9 mouse cellular contexts compared by ENCODE assay signal in the genomic region with DNA sequence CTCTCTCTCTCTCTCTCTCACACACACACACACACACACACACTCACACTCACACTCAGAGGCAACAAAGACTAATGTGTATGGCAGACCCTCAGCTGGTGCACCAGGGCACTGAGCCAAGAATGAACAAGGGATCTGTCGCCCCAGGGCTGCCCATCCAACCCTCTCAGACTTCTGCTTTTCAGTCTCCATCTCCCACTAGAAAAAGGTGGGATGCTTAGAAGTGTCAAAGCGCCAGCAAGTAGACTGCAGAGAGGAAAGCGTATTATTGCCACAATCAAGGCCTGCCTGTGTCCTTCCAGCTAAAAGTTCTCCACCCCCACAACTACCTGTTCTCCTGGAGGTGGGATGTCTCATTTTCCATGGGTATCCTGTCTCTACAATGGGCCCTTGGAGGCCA. TPM values are rescaled to one million over a fixed set of nuclear protein-coding genes. Genes with fewer than 3 reads are reported as not detected.
DNase-seq lines count a peak whose midpoint lies in the region; ATAC-seq and TF ChIP-seq lines count a peak whose summit lies in the region.
"Had no signal": no experiment of that assay in that cellular context is flagged by ENCODE, and none has a peak within 500 bp of the region (broad histone marks: within the 10 kb centered on the region; RNA-seq: fewer than 3 reads in every experiment).

No protein-coding gene starts in this region.

- no peaks in the 10 kb centered on the region for H3K9me3 ChIP-seq in limb, embryonic 12.5 days
- no peaks in the 10 kb centered on the region for H3K9me3 ChIP-seq in limb, embryonic 10.5 days (replicated peaks)
- no peaks in the 10 kb centered on the region for H3K9me3 ChIP-seq in midbrain, embryonic 16.5 days (replicated peaks; ENCODE audit: control insufficient read depth, low read length, poor library complexity, severe bottlenecking)

- ATAC-seq in limb, embryonic 12.5 days (ENCODE audit: insufficient number of reproducible peaks, insufficient read depth, low FRiP score, low TSS enrichment, low read depth) = no peak
- 0 out of 2 replicates have a peak, but pooled peaks have one; percentile 10 for ATAC-seq in granulocyte monocyte progenitor cell, adult 5-6 weeks (replicated peaks; ENCODE audit: poor library complexity, severe bottlenecking)
- no peak for ATAC-seq in midbrain, embryonic 16.5 days
- ATAC-seq in frontal cortex, adult (ENCODE audit: low TSS enrichment) = no peak

- H3K36me3 ChIP-seq in limb, embryonic 12.5 days = no peaks in the 10 kb centered on the region
- no peaks in the 10 kb centered on the region for H3K36me3 ChIP-seq in limb, embryonic 10.5 days
- no peaks in the 10 kb centered on the region for H3K36me3 ChIP-seq in midbrain, embryonic 16.5 days (ENCODE audit: control insufficient read depth, insufficient read depth, low read length)

- no peak for DNase-seq in limb, embryonic 10.5 days (ENCODE audit: low spot score)
- no peak for DNase-seq in right cerebral cortex, postnatal 25 days
- DNase-seq in kidney, adult 11 months = no peak
- DNase-seq: thymus, postnatal 14 days had no signal

- no peak overlapping the region; the same call in 1 of the 2 replicates for H3K4me3 ChIP-seq in limb, embryonic 12.5 days (replicated peaks)
- no peak overlapping the region for H3K4me3 ChIP-seq in limb, embryonic 10.5 days
- H3K4me3 ChIP-seq in bone marrow macrophage, adult 2 months (ENCODE audit: insufficient read depth, low read length) = peak overlapping the region; percentile 77
- H3K4me3 ChIP-seq in midbrain, embryonic 16.5 days (ENCODE audit: low read depth, low read length) = no peak overlapping the region

- H3K4me2 ChIP-seq in limb, embryonic 12.5 days = peak overlapping the region; percentile 76
- peak overlapping the region; percentile 87 for H3K4me2 ChIP-seq in midbrain, embryonic 16.5 days (ENCODE audit: low read length)

- H3K27me3 ChIP-seq in limb, embryonic 12.5 days = no peaks in the 10 kb centered on the region
- peaks cover 26% of the 10 kb centered on the region for H3K27me3 ChIP-seq in limb, embryonic 10.5 days (ENCODE audit: low read depth, poor library complexity, severe bottlenecking)
- 0 out of 2 replicates have a peak, but pooled peaks cover 4% of the 10 kb centered on the region for H3K27me3 ChIP-seq in midbrain, embryonic 16.5 days (ENCODE audit: control insufficient read depth, insufficient read depth, low read depth, low read length)

- peaks cover 40% of the 10 kb centered on the region for H3K4me1 ChIP-seq in limb, embryonic 12.5 days (replicated peaks)
- H3K4me1 ChIP-seq in limb, embryonic 10.5 days = peaks cover 48% of the 10 kb centered on the region
- peaks cover 39% of the 10 kb centered on the region for H3K4me1 ChIP-seq in bone marrow macrophage, adult 2 months (ENCODE audit: control insufficient read depth, insufficient read depth, low read length)
- peaks cover 24% of the 10 kb centered on the region for H3K4me1 ChIP-seq in midbrain, embryonic 16.5 days (ENCODE audit: control insufficient read depth, insufficient read depth, low read length)

- no peak for TF ChIP-seq POLR2A in bone marrow macrophage, adult 2 months (IDR thresholded peaks at IDR 0.05; ENCODE audit: borderline replicate concordance, low read depth, low read length)

- no peak overlapping the region for H3K9ac ChIP-seq in limb, embryonic 12.5 days (replicated peaks)
- H3K9ac ChIP-seq in midbrain, embryonic 16.5 days (ENCODE audit: low read depth, low read length) = no peak overlapping the region

- TF ChIP-seq CTCF in bone marrow macrophage, adult 2 months (IDR thresholded peaks at IDR 0.05; ENCODE audit: low read depth, low read length) = no peak

- WGBS in limb, embryonic 12.5 days = 86% methylated on average over 3 of the region's 3 CpGs
- WGBS in limb, embryonic 10.5 days = 78% methylated on average over 3 of the region's 3 CpGs
- 84% methylated on average over 3 of the region's 3 CpGs for WGBS in midbrain, embryonic 16.5 days

- H3K27ac ChIP-seq in limb, embryonic 12.5 days = no peak overlapping the region
- no peak overlapping the region for H3K27ac ChIP-seq in limb, embryonic 10.5 days
- H3K27ac ChIP-seq in bone marrow macrophage, adult 2 months (ENCODE audit: insufficient read depth, low read depth, low read length) = peak overlapping the region; percentile 86
- H3K27ac ChIP-seq in midbrain, embryonic 16.5 days (ENCODE audit: low read length) = no peak overlapping the region

RNA-seq across cellular contexts. Expression of gene Card19, which starts 1.4 kb away (rescaled TPM):
- 43.5 and 45.2 TPM in 2 replicates for polyA plus RNA-seq in limb, embryonic 12.5 days (2016; fragmentation: Nextera tagmentation; extraction: Ambion mirVana)
- polyA plus RNA-seq in limb, embryonic 10.5 days (2016; fragmentation: Nextera tagmentation; extraction: Ambion mirVana) = 23.6 and 29.2 TPM in 2 replicates
- polyA plus RNA-seq in bone marrow macrophage, adult 2 months (2012; ENCODE audit: insufficient read depth, insufficient read length, missing spikeins) = 261 and 268 TPM in 2 replicates
- total RNA-seq in granulocyte monocyte progenitor cell, adult 5-6 weeks (2014; fragmentation: Nextera tagmentation) = 24.3 and 26.4 TPM in 2 replicates
- 22.3 and 22.4 TPM in 2 replicates for total RNA-seq in granulocyte monocyte progenitor cell, adult 5-6 weeks (2017)
- 26.5 and 27.6 TPM in 2 replicates for polyA plus RNA-seq in midbrain, embryonic 16.5 days (2015; fragmentation: Nextera tagmentation; extraction: Ambion mirVana)

RNA-seq across cellular contexts. Expression of gene Ninj1, which starts 27.2 kb away (rescaled TPM):
- polyA plus RNA-seq in limb, embryonic 12.5 days (2016; fragmentation: Nextera tagmentation; extraction: Ambion mirVana) = 31.4 and 35.3 TPM in 2 replicates
- 22.2 and 23.3 TPM in 2 replicates for polyA plus RNA-seq in limb, embryonic 10.5 days (2016; fragmentation: Nextera tagmentation; extraction: Ambion mirVana)
- polyA plus RNA-seq in bone marrow macrophage, adult 2 months (2012; ENCODE audit: insufficient read depth, insufficient read length, missing spikeins) = 497 and 521 TPM in 2 replicates
- total RNA-seq in granulocyte monocyte progenitor cell, adult 5-6 weeks (2014; fragmentation: Nextera tagmentation) = 52.5 and 96.9 TPM in 2 replicates
- 44.6 and 48.6 TPM in 2 replicates for total RNA-seq in granulocyte monocyte progenitor cell, adult 5-6 weeks (2017)
- 19.3 and 22.3 TPM in 2 replicates for polyA plus RNA-seq in midbrain, embryonic 16.5 days (2015; fragmentation: Nextera tagmentation; extraction: Ambion mirVana)

RNA-seq across cellular contexts. Expression of gene Susd3, which starts 34.1 kb away (rescaled TPM):
- 0.95 and 1.0 TPM in 2 replicates for polyA plus RNA-seq in limb, embryonic 12.5 days (2016; fragmentation: Nextera tagmentation; extraction: Ambion mirVana)
- polyA plus RNA-seq in limb, embryonic 10.5 days (2016; fragmentation: Nextera tagmentation; extraction: Ambion mirVana) = 0.45 and 0.51 TPM in 2 replicates
- 139 and 143 TPM in 2 replicates for polyA plus RNA-seq in bone marrow macrophage, adult 2 months (2012; ENCODE audit: insufficient read depth, insufficient read length, missing spikeins)
- 6.8 and 9.0 TPM in 2 replicates for total RNA-seq in granulocyte monocyte progenitor cell, adult 5-6 weeks (2014; fragmentation: Nextera tagmentation)
- total RNA-seq in granulocyte monocyte progenitor cell, adult 5-6 weeks (2017) = 3.0 and 5.7 TPM in 2 replicates
- polyA plus RNA-seq in midbrain, embryonic 16.5 days (2015; fragmentation: Nextera tagmentation; extraction: Ambion mirVana) = 0.38 and 0.68 TPM in 2 replicates

Comparison
In these comparisons a context has a peak if more than half of its experiments do, and no peak if none do; other contexts are left out.
1. RNA of gene Ninj1, which starts 27.2 kb away (polyA plus RNA-seq): 497 to 521 TPM in bone marrow macrophage, adult 2 months; 31.4 to 35.3 TPM in limb, embryonic 12.5 days, 22.2 to 23.3 TPM in limb, embryonic 10.5 days and 19.3 to 22.3 TPM in midbrain, embryonic 16.5 days; every median in the first group is over 10 times any median in the second.
2. RNA of gene Susd3, which starts 34.1 kb away (polyA plus RNA-seq): 139 to 143 TPM in bone marrow macrophage, adult 2 months; 0.95 to 1.0 TPM in limb, embryonic 12.5 days, 0.45 to 0.51 TPM in limb, embryonic 10.5 days and 0.38 to 0.68 TPM in midbrain, embryonic 16.5 days; every median in the first group is over 10 times any median in the second.